Mouse (Mus musculus) heart, adult 18-20 months (tissue): ENCODE results near the gene Olfr393. TPM values are rescaled to one million over a fixed set of nuclear protein-coding genes. Genes with fewer than 3 reads are reported as not detected.

Experiments used
- DNase-seq, 2 experiments: peaks; one replicate each; pipeline ENCODE4 v3.0.0; 2021 to 2022; ENCODE audit warnings: mixed read lengths in 1 of 2
- long read RNA-seq, 2 experiments: library from polyadenylated mRNA; stranded (forward); transcript quantifications; one replicate each; pipeline ENCODE4 v2.0.0; 2021
- total RNA-seq, 2 experiments: library from RNA; stranded (reverse); gene quantifications; 2 replicates each; pipeline ENCODE4 v1.2.3; 2021

The Olfr393 gene
- total RNA-seq: not detected
- long read RNA-seq, experiment 1: 0 reads
- long read RNA-seq, experiment 2: 0 reads

GRCm38 (mm10) chr11:73851354-73851753, at the start of gene Olfr393:
TSS of gene Olfr393 (minus strand) at chr11:73851454.
- no peak for DNase-seq

DNA sequence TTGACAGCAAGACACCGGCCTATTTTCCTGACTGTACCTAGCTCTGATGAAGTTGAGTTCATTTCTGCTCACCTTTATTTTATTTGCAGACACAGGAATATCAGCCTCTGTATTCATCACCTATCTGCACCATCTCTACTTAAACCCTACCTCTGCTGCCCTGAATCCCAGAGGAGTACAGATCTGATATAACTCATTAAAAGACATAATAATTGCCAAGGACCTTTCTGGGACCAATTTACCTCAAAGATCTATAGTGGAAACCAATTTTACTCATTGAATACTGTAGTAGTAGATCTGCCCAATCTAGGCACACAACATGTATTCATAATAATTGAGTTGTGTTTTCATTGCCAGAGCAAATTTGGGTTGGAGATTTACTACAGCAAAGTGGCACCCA, 39.4 kb upstream of the Olfr393 start, which contains the start of gene Olfr394:
Gene Olfr394, minus strand, starts transcription at position 101 of the 400 bp plus-strand sequence.
- no peak for DNase-seq

DNA sequence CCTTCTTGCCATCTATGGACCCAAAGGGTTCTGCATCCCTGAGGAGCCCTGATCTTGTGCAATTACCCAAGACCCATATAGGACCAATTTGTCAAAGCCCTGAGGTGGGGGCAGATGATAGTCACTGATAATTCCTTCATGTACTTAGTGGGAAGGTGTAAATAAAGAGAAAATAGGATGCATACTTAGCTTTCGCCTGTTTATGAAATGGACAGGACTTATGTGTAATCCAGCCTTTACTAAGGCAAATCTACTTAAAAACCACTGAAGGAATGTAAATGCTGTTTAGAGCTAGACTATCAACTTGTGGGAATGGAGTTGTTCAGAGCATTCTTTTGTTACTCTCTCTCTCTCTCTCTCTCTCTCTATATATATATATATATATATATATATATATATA, 34.3 kb downstream of the Olfr393 start, which contains the start of gene Olfr392:
Gene Olfr392, minus strand, starts transcription at position 101 of the 400 bp plus-strand sequence.
- no peak for DNase-seq

DNA sequence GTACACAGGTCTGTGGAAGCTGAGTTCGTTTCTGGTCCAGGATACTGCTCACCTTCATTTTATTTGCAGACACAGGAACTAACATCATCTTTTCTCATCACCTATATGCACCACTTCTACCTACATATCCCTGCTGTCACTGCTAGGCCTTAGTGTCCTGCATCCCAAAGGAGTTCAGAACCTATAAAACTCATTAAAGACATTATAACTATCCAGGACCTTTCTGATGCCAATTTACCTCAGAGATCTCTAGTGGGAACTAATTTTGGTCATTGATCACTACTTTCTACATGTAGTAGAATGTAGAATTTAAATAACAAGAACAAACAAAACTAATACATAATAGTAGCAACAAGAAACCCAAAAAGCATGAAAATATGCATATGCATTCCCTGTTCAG, 48.3 kb downstream of the Olfr393 start, which contains the start of gene Olfr391-ps:
Gene Olfr391-ps, minus strand, starts transcription at position 101 of the 400 bp plus-strand sequence.
- DNase-seq: no peak

Other genes starting within 250 kb of the Olfr393 start
- gene Zfp735, start 162.7 kb downstream of the Olfr393 start, total RNA-seq: not detected
- gene Olfr389, start 70.7 kb downstream of the Olfr393 start, total RNA-seq: not detected
- not detected for gene Olfr390, start 68.5 kb downstream of the Olfr393 start, total RNA-seq
- gene Olfr391-ps, start 48.4 kb downstream of the Olfr393 start, total RNA-seq: not detected
- not detected for gene Olfr392, start 34.4 kb downstream of the Olfr393 start, total RNA-seq
- gene Olfr394, start 39.3 kb upstream of the Olfr393 start, total RNA-seq: not detected
- gene Olfr395, start 57.8 kb upstream of the Olfr393 start, total RNA-seq: not detected
- gene Olfr23, start 85.2 kb upstream of the Olfr393 start, total RNA-seq: not detected
- gene Olfr397, start 109.4 kb upstream of the Olfr393 start, total RNA-seq: not detected
- not detected for gene Olfr398, start 139.0 kb upstream of the Olfr393 start, total RNA-seq
- gene Olfr139, start 205.1 kb upstream of the Olfr393 start, total RNA-seq: not detected
- gene Olfr399, start 205.2 kb upstream of the Olfr393 start, total RNA-seq: not detected
- not detected for gene Zfp616, start 218.5 kb upstream of the Olfr393 start, total RNA-seq